Mouse (Mus musculus) brain, adult 2 months (tissue): ENCODE measurements at regions not wholly inside any gene's neighbourhood (a gene's known extent, or its start where the extent isn't known, plus 50 kb on each side); places are given as distances from the start of the nearest gene placed in this dataset.
A peak's percentile ranks its signal among the peaks of the same experiment; 100 is the strongest.
"Not testable (repeated sequence)": the region's sequence is repeated elsewhere in the genome, so short reads cannot be mapped to it uniquely, and the experiment has no call there.

Experiments
- DNase-seq: peaks from one replicate; pipeline ENCODE4 v3.0.0; 2011; ENCODE audit warnings: low read depth, low spot score

DNA sequence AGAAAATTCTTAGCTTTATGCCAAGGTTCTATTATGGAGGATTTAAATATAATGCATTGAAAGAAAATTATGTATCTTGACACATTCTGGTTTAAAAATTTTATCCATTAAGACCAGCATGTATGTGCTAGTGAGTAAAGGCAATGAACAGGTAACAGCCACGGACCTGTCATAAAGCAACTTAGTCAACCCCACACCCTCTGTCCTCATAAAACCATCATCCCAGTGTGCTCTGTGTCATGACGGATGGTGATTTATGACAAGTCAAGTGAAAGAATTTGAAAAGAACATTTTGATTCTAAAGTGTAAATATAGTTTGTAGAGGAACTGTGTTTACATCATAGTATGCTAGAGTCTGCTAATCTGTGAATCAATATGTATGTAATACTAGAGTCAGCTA lies 946.3 kb upstream of the Cypt12 start:
- DNase-seq = no peak

- DNase-seq = peak; percentile 93
Observed at GRCm38 (mm10) chr3:17003136-17003535, 945.1 kb upstream of the Cypt12 start.

DNA sequence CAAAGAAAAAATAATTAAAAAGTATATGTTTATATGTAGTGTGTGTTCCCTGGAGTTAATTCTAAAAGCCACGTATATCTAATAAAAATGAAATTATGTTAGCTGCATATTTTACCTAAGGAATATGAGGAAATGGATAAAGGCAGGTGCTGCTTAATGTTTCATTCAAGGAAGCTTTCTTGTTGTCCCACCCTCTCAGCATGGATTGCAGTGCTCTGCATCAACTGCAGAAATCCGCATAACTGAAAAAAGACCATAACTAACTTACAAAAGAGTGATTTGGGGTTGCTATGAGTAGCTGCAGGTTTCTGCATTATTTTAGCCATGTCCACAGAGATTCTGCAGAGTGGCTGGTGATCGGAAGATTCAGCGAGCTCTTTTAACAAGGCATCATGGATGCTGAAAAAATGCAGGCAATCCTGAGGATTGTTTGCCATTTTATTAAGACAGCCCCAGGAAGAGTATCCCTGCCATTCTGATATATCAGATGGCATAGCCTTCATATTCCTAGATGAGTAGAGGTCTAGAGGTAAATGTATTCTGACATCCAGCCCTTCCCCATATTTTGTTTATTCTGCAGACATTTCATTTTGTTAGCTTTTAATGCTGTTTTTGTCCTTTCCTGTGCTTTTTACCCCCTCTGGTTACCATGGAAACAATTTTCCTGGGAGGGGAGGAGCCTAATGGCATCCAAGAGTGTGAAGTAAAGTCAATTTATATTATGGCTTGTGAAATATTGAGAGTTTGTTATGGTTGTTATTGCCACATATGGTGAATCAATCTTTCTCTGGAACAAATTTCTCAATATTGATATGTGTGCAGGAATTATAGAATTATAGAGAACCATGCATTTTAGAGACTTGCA lies 933.8 kb upstream of the Cypt12 start:
- peak; percentile 25 for DNase-seq

DNA sequence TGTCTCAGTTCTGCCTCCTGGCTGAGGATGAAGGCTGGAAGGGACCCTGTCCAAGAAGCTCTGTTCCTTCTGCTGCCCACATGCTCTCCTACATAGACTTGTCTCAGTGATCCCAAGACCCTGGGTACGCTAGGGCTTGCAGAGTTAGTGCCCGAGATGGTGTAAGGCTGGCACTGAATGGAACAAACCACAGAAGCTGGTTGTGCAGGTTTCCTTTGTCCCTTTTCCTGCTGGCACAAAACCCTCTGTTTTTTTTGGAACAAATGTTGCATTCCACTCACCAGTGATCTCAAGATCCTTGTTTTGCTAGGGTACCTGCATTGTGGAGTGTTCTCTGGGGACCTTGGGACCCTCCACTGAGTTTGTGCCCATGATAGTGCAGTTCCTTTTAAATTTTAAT lies 897.4 kb upstream of the Cypt12 start:
- no peak for DNase-seq

- DNase-seq = not testable (repeated sequence)
Observed at GRCm38 (mm10) chr3:17058381-17058780, 889.8 kb upstream of the Cypt12 start.

DNA sequence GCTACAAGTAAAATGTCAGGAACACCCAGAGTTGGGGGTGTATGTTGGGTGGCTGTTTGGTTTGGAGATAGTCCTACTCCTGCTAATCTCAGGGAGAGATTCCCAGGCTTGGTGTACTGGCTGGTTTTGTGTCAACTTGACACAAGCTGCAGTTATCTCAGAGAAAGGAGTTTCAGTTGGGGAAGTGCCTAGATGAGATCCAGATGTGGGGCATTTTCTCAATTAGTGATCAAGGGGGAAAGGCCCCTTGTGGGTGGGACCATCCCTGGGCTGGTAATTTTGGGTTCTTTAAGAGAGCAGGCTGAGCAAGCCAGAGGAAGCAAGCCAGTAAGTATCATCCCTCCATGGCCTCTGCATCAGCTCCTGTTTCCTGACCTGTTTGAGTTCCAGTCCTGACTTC lies 841.9 kb upstream of the Cypt12 start:
- DNase-seq = not testable (repeated sequence)
